Mouse (Mus musculus) embryonic facial prominence, embryonic 13.5 days (tissue): ENCODE data around the gene Pogz. TPM values are rescaled to one million over a fixed set of nuclear protein-coding genes. Genes with fewer than 3 reads are reported as not detected.

Source experiments
- ATAC-seq: fragments of 200-750 bp; cut with Nextera tagmentation; 2 replicates; pipeline ENCODE4 v1.8.0; 2017; ENCODE audit warnings: low read depth; ENCODE audit not compliant: insufficient number of reproducible peaks, insufficient read depth, low FRiP score, low TSS enrichment
- H3K27ac ChIP-seq: fragments of 300-500 bp; sonication (generic); 2 replicates; pipeline ENCODE4 v1.5.1; 2015; ENCODE audit warnings: moderate library complexity, mild to moderate bottlenecking, inconsistent platforms
- H3K27me3 ChIP-seq: fragments of 300-500 bp; sonication (generic); 2 replicates; pipeline ENCODE4 v1.6.1; 2015; ENCODE audit warnings: mild to moderate bottlenecking, inconsistent platforms
- H3K36me3 ChIP-seq: fragments of 300-500 bp; sonication (generic); 2 replicates; pipeline ENCODE4 v1.6.1; 2015; ENCODE audit warnings: mild to moderate bottlenecking, inconsistent platforms
- H3K4me1 ChIP-seq: fragments of 300-500 bp; sonication (generic); 2 replicates; pipeline ENCODE4 v1.6.1; 2015; ENCODE audit warnings: inconsistent platforms
- H3K4me2 ChIP-seq: fragments of 300-500 bp; sonication (generic); 2 replicates; pipeline ENCODE4 v1.6.1; 2015; ENCODE audit warnings: moderate library complexity, mild to moderate bottlenecking, inconsistent platforms
- H3K4me3 ChIP-seq: fragments of 300-500 bp; sonication (generic); 2 replicates; pipeline ENCODE4 v1.5.1; 2015; ENCODE audit warnings: mild to moderate bottlenecking, inconsistent platforms
- H3K9ac ChIP-seq: fragments of 300-500 bp; sonication (generic); 2 replicates; pipeline ENCODE4 v1.6.1; 2015; ENCODE audit warnings: mild to moderate bottlenecking, inconsistent platforms
- H3K9me3 ChIP-seq: fragments of 300-500 bp; sonication (generic); 2 replicates; pipeline ENCODE4 v1.6.1; 2016; ENCODE audit warnings: inconsistent platforms
- WGBS: fragments of 180-500 bp; shearing (Covaris S2); methylation state at CpG from one replicate; pipeline ENCODE4 v1.1.7; 2015; ENCODE audit warnings: mixed read lengths; 5-methylcytosine and 5-hydroxymethylcytosine counted together
- polyA plus RNA-seq: library from polyadenylated mRNA; unstranded; fragments of >200 nt; fragmentation: Nextera tagmentation; extraction: Ambion mirVana; gene quantifications from 2 replicates; pipeline ENCODE4 v1.2.1, GENCODE M21; 2015

Gene Pogz
- 22.9 and 23.3 TPM in 2 replicates for polyA plus RNA-seq

GRCm38 (mm10) chr3:94837183-94837890, at the start of gene Pogz:
TSS of gene Pogz (plus strand) at chr3:94837567.
- 0 out of 2 replicates have a peak, but pooled peaks cover 3% of the 10 kb centered on the region for H3K9me3 ChIP-seq
- H3K4me1 ChIP-seq: peaks cover 18% of the 10 kb centered on the region
- H3K9ac ChIP-seq: peak within 1 kb of the TSS; percentile 84
- 0 out of 2 replicates have a peak, but pooled peaks cover 11% of the 10 kb centered on the region for H3K27me3 ChIP-seq
- peak within 1 kb of the TSS; percentile 99 for H3K27ac ChIP-seq
- peak; percentile 94 for ATAC-seq
- no peaks in the 10 kb centered on the region for H3K36me3 ChIP-seq
- peak within 1 kb of the TSS; percentile 63 for H3K4me3 ChIP-seq
- peak within 1 kb of the TSS; percentile 78 for H3K4me2 ChIP-seq
- WGBS: under 1% methylated on average over 43 of the region's 57 CpGs

- H3K4me1 ChIP-seq: peaks cover 12% of the 10 kb centered on the region
- ATAC-seq: no peak
- no peak overlapping the region for H3K27ac ChIP-seq
- no peaks in the 10 kb centered on the region for H3K9me3 ChIP-seq
- H3K4me3 ChIP-seq: no peak overlapping the region
- H3K27me3 ChIP-seq: peaks cover 11% of the 10 kb centered on the region
- H3K36me3 ChIP-seq: no peaks in the 10 kb centered on the region
- 95% methylated on average over 1 of the region's 1 CpGs for WGBS
- no peak overlapping the region for H3K9ac ChIP-seq
- H3K4me2 ChIP-seq: no peak overlapping the region
Measured at GRCm38 (mm10) chr3:94789071-94789470, 48.3 kb upstream of the Pogz start.

DNA sequence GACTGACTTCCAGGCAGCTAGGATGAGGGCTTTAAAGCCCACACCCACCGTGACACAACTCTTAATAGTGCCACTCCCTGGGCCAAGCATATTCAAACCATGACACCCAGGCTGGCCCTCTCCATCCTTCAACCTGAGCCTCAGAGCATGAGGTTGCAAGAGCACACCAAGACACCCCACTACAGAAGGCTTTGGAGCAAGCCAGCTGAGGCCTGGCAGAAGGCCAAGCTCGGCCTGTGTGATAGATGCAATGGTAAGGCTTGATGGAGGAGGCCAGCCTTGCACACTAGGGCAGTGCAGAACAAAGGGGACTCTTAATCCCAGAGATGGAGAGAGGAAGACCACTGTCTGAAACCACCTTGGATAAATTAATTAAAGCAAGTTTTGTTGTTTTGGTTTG, 47.9 kb upstream of the Pogz start:
- Histone ChIP-seq H3K9me3 (no peaks in the 10 kb centered on the region), H3K4me3 (no peak overlapping the region), H3K4me1 (peaks cover 12% of the 10 kb centered on the region), H3K27me3 (peaks cover 11% of the 10 kb centered on the region), H3K27ac (no peak overlapping the region), H3K36me3 (no peaks in the 10 kb centered on the region), H3K4me2 (no peak overlapping the region), H3K9ac (no peak overlapping the region)
- WGBS: 74% methylated on average over 2 of the region's 2 CpGs
- ATAC-seq: no peak

- 80% methylated on average over 2 of the region's 2 CpGs for WGBS
- Histone ChIP-seq H3K4me2 (no peak overlapping the region), H3K4me1 (peaks cover 4% of the 10 kb centered on the region), H3K36me3 (no peaks in the 10 kb centered on the region), H3K9me3 (no peaks in the 10 kb centered on the region), H3K27me3 (no peaks in the 10 kb centered on the region), H3K9ac (no peak overlapping the region), H3K4me3 (no peak overlapping the region), H3K27ac (no peak overlapping the region)
- ATAC-seq: no peak
Measured at GRCm38 (mm10) chr3:94792258-94792657, 45.1 kb upstream of the Pogz start.

DNA sequence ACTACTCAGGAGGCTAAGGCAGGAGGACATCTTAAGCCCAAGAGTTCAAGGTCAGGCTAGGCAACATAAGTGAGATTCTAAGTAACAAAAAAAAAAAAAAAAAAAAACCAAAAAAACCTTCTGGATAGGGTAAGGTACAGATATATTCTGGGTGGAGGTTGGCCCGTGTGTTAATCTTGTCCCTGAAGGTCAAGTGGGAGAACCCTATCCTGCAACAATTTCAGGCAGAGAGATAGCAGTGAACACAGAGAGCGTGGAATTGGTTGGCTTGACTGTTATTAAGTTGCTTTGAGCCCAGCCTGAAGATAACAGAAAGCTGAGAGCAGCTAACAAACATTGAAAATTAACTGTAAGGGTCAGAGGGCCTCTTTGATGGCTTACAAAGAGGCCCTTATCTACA, 43.7 kb upstream of the Pogz start:
- Histone ChIP-seq H3K36me3 (no peaks in the 10 kb centered on the region), H3K4me2 (no peak overlapping the region), H3K4me1 (no peaks in the 10 kb centered on the region), H3K9ac (no peak overlapping the region), H3K27me3 (no peaks in the 10 kb centered on the region), H3K4me3 (no peak overlapping the region), H3K9me3 (no peaks in the 10 kb centered on the region), H3K27ac (no peak overlapping the region)
- ATAC-seq: no peak
- WGBS: 75% methylated on average over 2 of the region's 2 CpGs

- Histone ChIP-seq H3K9me3 (no peaks in the 10 kb centered on the region), H3K36me3 (no peaks in the 10 kb centered on the region), H3K4me3 (no peak overlapping the region), H3K4me1 (no peaks in the 10 kb centered on the region), H3K27me3 (no peaks in the 10 kb centered on the region), H3K27ac (no peak overlapping the region), H3K9ac (no peak overlapping the region), H3K4me2 (no peak overlapping the region)
- no peak for ATAC-seq
- WGBS: 72% methylated on average over 2 of the region's 2 CpGs
Measured at GRCm38 (mm10) chr3:94794359-94794758, 43.0 kb upstream of the Pogz start.

DNA sequence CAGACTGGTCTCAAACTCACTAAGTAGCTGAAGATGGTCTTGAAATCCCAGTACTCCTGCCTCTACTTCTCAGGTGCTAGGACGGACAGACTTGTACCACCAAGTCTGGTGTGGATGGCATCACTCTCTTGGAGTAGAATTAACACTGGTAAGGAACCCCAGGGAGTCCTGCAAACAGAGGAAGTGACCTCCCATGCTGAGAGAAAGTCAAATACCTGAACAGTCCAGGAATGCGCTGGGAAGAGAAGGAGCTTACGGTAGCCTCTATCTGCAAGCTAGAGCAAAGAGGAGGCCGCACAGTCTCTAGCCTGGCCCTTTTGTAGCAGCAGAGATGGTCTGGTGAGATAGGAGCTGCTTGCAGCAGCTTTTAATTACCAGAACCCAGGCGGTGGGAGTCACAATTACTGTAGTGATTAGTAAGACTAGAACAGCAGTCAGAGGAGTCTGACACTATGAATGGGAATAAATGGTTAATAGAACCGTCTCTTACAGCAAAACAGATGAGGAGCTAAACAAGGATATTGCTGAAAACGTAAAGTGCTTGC, 41.7 kb upstream of the Pogz start:
- ATAC-seq: no peak
- H3K4me2 ChIP-seq: no peak overlapping the region
- H3K9ac ChIP-seq: no peak overlapping the region
- H3K27me3 ChIP-seq: no peaks in the 10 kb centered on the region
- 31% methylated on average over 7 of the region's 7 CpGs for WGBS
- H3K9me3 ChIP-seq: no peaks in the 10 kb centered on the region
- H3K36me3 ChIP-seq: no peaks in the 10 kb centered on the region
- H3K27ac ChIP-seq: no peak overlapping the region
- H3K4me1 ChIP-seq: no peaks in the 10 kb centered on the region
- H3K4me3 ChIP-seq: no peak overlapping the region

DNA sequence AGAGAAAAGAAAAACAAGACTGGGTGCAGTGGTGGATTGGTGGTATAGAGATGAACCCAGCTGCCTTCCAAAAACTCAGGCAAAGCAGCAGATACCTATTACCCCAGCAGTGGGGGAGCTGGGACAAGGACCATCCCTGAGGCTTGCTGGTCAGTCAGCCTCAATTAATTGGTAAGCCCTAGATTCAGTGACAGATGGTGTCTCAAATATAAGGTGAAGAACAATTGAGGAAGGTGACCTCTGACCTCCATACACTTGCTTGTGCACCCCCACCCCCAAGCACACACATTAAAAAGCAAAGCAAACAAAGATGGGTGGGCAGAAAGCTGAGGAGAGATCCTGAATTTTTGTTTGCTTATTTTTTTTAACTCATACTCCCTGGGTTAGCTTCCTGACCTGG, 41.2 kb upstream of the Pogz start:
- Histone ChIP-seq H3K9ac (no peak overlapping the region), H3K9me3 (no peaks in the 10 kb centered on the region), H3K4me1 (no peaks in the 10 kb centered on the region), H3K4me3 (no peak overlapping the region), H3K27me3 (no peaks in the 10 kb centered on the region), H3K4me2 (no peak overlapping the region), H3K27ac (no peak overlapping the region), H3K36me3 (no peaks in the 10 kb centered on the region)
- no peak for ATAC-seq

- Histone ChIP-seq H3K4me3 (no peak overlapping the region), H3K27ac (no peak overlapping the region)
- 7% methylated on average over 10 of the region's 10 CpGs for WGBS
Measured at GRCm38 (mm10) chr3:94804146-94804545, 33.2 kb upstream of the Pogz start.

GRCm38 (mm10) chr3:94804976-94805375, 32.4 kb upstream of the Pogz start:
- Histone ChIP-seq H3K9ac (no peak overlapping the region), H3K4me2 (no peak overlapping the region), H3K36me3 (no peaks in the 10 kb centered on the region), H3K4me1 (no peaks in the 10 kb centered on the region), H3K27ac (no peak overlapping the region), H3K27me3 (no peaks in the 10 kb centered on the region; the same call in 1 of the 2 replicates), H3K9me3 (no peaks in the 10 kb centered on the region), H3K4me3 (no peak overlapping the region)
- ATAC-seq: no peak
- WGBS: 76% methylated on average over 4 of the region's 4 CpGs

More at GRCm38 (mm10) chr3:94804146-94804545, 33.2 kb upstream of the Pogz start:
- H3K4me1 ChIP-seq: no peaks in the 10 kb centered on the region
- H3K27me3 ChIP-seq: no peaks in the 10 kb centered on the region; the same call in 1 of the 2 replicates
- no peaks in the 10 kb centered on the region for H3K36me3 ChIP-seq
- 0 out of 2 replicates have a peak overlapping the region, but pooled peaks have one; percentile 36 for H3K9ac ChIP-seq
- 0 out of 2 replicates have a peak overlapping the region, but pooled peaks have one; percentile 16 for H3K4me2 ChIP-seq
- ATAC-seq: no peak
- H3K9me3 ChIP-seq: no peaks in the 10 kb centered on the region

GRCm38 (mm10) chr3:94808296-94808695, 29.1 kb upstream of the Pogz start:
- 86% methylated on average over 1 of the region's 1 CpGs for WGBS
- Histone ChIP-seq H3K4me2 (no peak overlapping the region), H3K9me3 (no peaks in the 10 kb centered on the region), H3K4me3 (no peak overlapping the region), H3K27ac (no peak overlapping the region), H3K4me1 (no peaks in the 10 kb centered on the region), H3K27me3 (no peaks in the 10 kb centered on the region), H3K36me3 (no peaks in the 10 kb centered on the region), H3K9ac (no peak overlapping the region)
- ATAC-seq: no peak

DNA sequence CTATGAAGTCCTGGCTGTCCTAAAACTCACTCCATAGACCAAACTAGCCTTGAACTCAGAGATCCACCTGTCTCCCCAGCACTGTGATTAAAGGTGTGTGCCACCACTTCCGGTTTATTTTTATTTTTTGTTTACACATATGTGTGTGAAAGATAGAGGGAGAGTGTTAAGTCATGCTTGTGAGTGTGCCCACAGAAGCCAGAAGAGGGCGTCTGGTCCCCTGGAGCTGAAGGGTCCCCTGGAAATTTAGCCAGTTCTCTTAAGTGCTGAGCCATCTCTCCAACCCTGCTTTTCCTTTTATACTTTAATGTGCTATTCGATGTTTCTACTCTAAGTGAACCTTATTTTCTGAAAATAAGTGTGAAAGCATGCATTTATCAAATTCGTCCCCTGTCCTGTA, 25.7 kb upstream of the Pogz start:
- ATAC-seq: no peak

More for the DNA sequence above, 25.7 kb upstream of the Pogz start:
- Histone ChIP-seq H3K9ac (no peak overlapping the region), H3K4me2 (0 out of 2 replicates have a peak overlapping the region, but pooled peaks have one; percentile 21), H3K27me3 (0 out of 2 replicates have a peak, but pooled peaks cover 2% of the 10 kb centered on the region), H3K4me1 (no peaks in the 10 kb centered on the region), H3K27ac (no peak overlapping the region), H3K36me3 (no peaks in the 10 kb centered on the region), H3K4me3 (no peak overlapping the region), H3K9me3 (no peaks in the 10 kb centered on the region)
- 15% methylated on average over 4 of the region's 4 CpGs for WGBS
